ENCODE assay signal across 8 mouse cellular contexts in the genomic region with DNA sequence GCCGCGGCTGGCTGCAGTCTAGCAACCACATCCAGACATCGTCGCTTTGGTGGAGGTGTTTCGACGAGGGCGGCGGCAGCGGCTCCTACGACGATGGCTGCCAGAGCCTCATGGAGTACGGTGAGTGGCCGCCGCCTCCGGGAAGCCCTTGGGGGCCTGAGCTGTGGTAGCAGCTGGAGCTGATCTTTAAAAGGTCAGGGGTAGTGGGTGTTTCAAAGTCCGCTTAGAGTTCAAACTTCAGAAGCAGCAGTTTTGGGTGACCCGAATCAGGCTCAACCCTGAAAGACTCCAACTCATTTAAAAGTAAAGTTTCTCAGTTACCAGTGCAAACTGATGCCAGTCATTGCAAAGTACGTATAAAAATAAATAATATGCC. TPM values are rescaled to one million over a fixed set of nuclear protein-coding genes. Genes with fewer than 3 reads are reported as not detected.
DNase-seq lines count a peak whose midpoint lies in the region; ATAC-seq and TF ChIP-seq lines count a peak whose summit lies in the region.

No protein-coding gene starts in this region.

- H3K4me1 ChIP-seq in lung, adult 2 months (ENCODE audit: control insufficient read depth, insufficient read depth, low read length) = no peaks in the 10 kb centered on the region
- no peaks in the 10 kb centered on the region for H3K4me1 ChIP-seq in embryonic fibroblast, embryonic 13.5 days (ENCODE audit: control insufficient read depth, insufficient read depth, low read length)
- H3K4me1 ChIP-seq in kidney, embryonic 14.5 days (ENCODE audit: control insufficient read depth, insufficient read depth, low read length) = no peaks in the 10 kb centered on the region
- H3K4me1 ChIP-seq in midbrain, postnatal 0 days (ENCODE audit: insufficient read depth, low read length) = 0 out of 2 replicates have a peak, but pooled peaks cover 3% of the 10 kb centered on the region

- no peak for DNase-seq in lung, adult 2 months
- no peak for DNase-seq in lung, postnatal 4 days
- DNase-seq in midbrain, postnatal 0 days (ENCODE audit: low spot score) = no peak
- no peak for DNase-seq in layer of hippocampus, adult 11-12 months (ENCODE audit: low spot score)
- no peak for DNase-seq in Muller cell, postnatal 12 days (ENCODE audit: inconsistent ontology term)
- DNase-seq in cerebellum, postnatal 36 days = no peak

- no peaks in the 10 kb centered on the region for H3K36me3 ChIP-seq in kidney, embryonic 14.5 days (ENCODE audit: control insufficient read depth, insufficient read depth, low read length)
- no peaks in the 10 kb centered on the region for H3K36me3 ChIP-seq in midbrain, postnatal 0 days (ENCODE audit: insufficient read depth, low read length)

- H3K4me2 ChIP-seq in kidney, embryonic 14.5 days (replicated peaks; ENCODE audit: low read depth, low read length) = peak overlapping the region; percentile 89
- H3K4me2 ChIP-seq in midbrain, postnatal 0 days (ENCODE audit: low read depth, low read length, poor library complexity, severe bottlenecking) = peak overlapping the region; percentile 96

- ATAC-seq in kidney, embryonic 14.5 days (ENCODE audit: low FRiP score, low TSS enrichment) = peak; percentile 7; the same call in 1 of the 2 replicates
- ATAC-seq in midbrain, postnatal 0 days (ENCODE audit: low FRiP score) = no peak

- H3K27me3 ChIP-seq in kidney, embryonic 14.5 days (ENCODE audit: control insufficient read depth, insufficient read depth, low read length) = peaks cover 31% of the 10 kb centered on the region
- peaks cover 19% of the 10 kb centered on the region for H3K27me3 ChIP-seq in midbrain, postnatal 0 days (ENCODE audit: insufficient read depth, low read length)

- H3K9ac ChIP-seq in kidney, embryonic 14.5 days (ENCODE audit: low read depth, low read length) = peak overlapping the region; percentile 60
- H3K9ac ChIP-seq in midbrain, postnatal 0 days (replicated peaks; ENCODE audit: low read length, poor library complexity, severe bottlenecking) = peak overlapping the region; percentile 56

- no peaks in the 10 kb centered on the region for H3K9me3 ChIP-seq in kidney, embryonic 14.5 days (ENCODE audit: control insufficient read depth, low read length)
- H3K9me3 ChIP-seq in midbrain, postnatal 0 days (ENCODE audit: low read length) = no peaks in the 10 kb centered on the region

- TF ChIP-seq POLR2A in lung, adult 2 months (IDR thresholded peaks at IDR 0.05; ENCODE audit: borderline replicate concordance, extremely low read depth, low read depth, low read length) = no peak
- TF ChIP-seq POLR2A in embryonic fibroblast, embryonic 13.5 days (IDR thresholded peaks at IDR 0.05; ENCODE audit: low read depth, low read length) = no peak

- WGBS in lung, adult 2 months = 8% methylated on average over 18 of the region's 18 CpGs
- 7% methylated on average over 18 of the region's 18 CpGs for WGBS in kidney, embryonic 14.5 days
- 8% methylated on average over 18 of the region's 18 CpGs for WGBS in midbrain, postnatal 0 days

- no peak for TF ChIP-seq CTCF in lung, adult 2 months (IDR thresholded peaks at IDR 0.05; ENCODE audit: insufficient read depth, low read length)
- no peak for TF ChIP-seq CTCF in embryonic fibroblast, embryonic 13.5 days (IDR thresholded peaks at IDR 0.05; ENCODE audit: borderline replicate concordance, insufficient read depth, low read length)
- TF ChIP-seq CTCF in midbrain, postnatal 0 days (IDR thresholded peaks at IDR 0.05) = no peak

- peak overlapping the region; percentile 53 for H3K4me3 ChIP-seq in lung, adult 2 months (replicated peaks; ENCODE audit: extremely low read depth, low read depth, low read length)
- H3K4me3 ChIP-seq in embryonic fibroblast, embryonic 13.5 days (ENCODE audit: insufficient read depth, low read length) = peak overlapping the region; percentile 41
- peak overlapping the region; percentile 50 for H3K4me3 ChIP-seq in kidney, embryonic 14.5 days (ENCODE audit: low read length)
- H3K4me3 ChIP-seq in midbrain, postnatal 0 days (ENCODE audit: low read depth, low read length) = peak overlapping the region; percentile 62

- no peak overlapping the region for H3K27ac ChIP-seq in embryonic fibroblast, embryonic 13.5 days (ENCODE audit: insufficient read depth, low read length)
- no peak overlapping the region for H3K27ac ChIP-seq in kidney, embryonic 14.5 days (ENCODE audit: low read depth, low read length)
- no peak overlapping the region for H3K27ac ChIP-seq in midbrain, postnatal 0 days (ENCODE audit: low read depth, low read length)

RNA-seq across cellular contexts. Expression of gene Perp, which starts 0.5 kb away (rescaled TPM):
- 37.3 and 154 TPM in 2 replicates for polyA plus RNA-seq in lung, adult 2 months (2012; rRNA removed)
- 10.8 and 26.4 TPM in 2 replicates for polyA plus RNA-seq in embryonic fibroblast, embryonic 13.5 days (2011; ENCODE audit: insufficient read length, low read depth, missing spikeins)
- 4.2 and 7.6 TPM in 2 replicates for polyA plus RNA-seq in kidney, embryonic 14.5 days (2014; fragmentation: Nextera tagmentation; extraction: Ambion mirVana)
- total RNA-seq in midbrain, postnatal 0 days (2014; rRNA removed) = 24.2 and 25.7 TPM in 2 replicates
- 24.4 and 25.6 TPM in 2 replicates for polyA plus RNA-seq in midbrain, postnatal 0 days (2015; fragmentation: Nextera tagmentation; extraction: Ambion mirVana)

RNA-seq across cellular contexts. Expression of gene Gm4922, which starts 58.7 kb away (rescaled TPM):
- not detected in 2 replicates for polyA plus RNA-seq in lung, adult 2 months (2012; rRNA removed)
- not detected in 2 replicates for polyA plus RNA-seq in embryonic fibroblast, embryonic 13.5 days (2011; ENCODE audit: insufficient read length, low read depth, missing spikeins)
- not detected in 2 replicates for polyA plus RNA-seq in kidney, embryonic 14.5 days (2014; fragmentation: Nextera tagmentation; extraction: Ambion mirVana)
- total RNA-seq in midbrain, postnatal 0 days (2014; rRNA removed) = not detected in 2 replicates
- polyA plus RNA-seq in midbrain, postnatal 0 days (2015; fragmentation: Nextera tagmentation; extraction: Ambion mirVana) = 0.10 and 0.11 TPM in 2 replicates
